Mouse (Mus musculus) ES-Bruce4 (cell line): ENCODE results near the gene Scd4. TPM values are rescaled to one million over a fixed set of nuclear protein-coding genes. Genes with fewer than 3 reads are reported as not detected.

Experiments used
- H3K27ac ChIP-seq: 2 replicates; pipeline ENCODE4 v1.5.1; 2012; ENCODE audit warnings: low read length, inconsistent platforms; ENCODE audit not compliant: insufficient read depth
- H3K27me3 ChIP-seq: 2 replicates; pipeline ENCODE4 v1.6.1; 2012; ENCODE audit warnings: mild to moderate bottlenecking, low read length, inconsistent platforms; ENCODE audit not compliant: control insufficient read depth, poor library complexity, insufficient read depth, severe bottlenecking
- H3K36me3 ChIP-seq: 2 replicates; pipeline ENCODE4 v1.6.1; 2012; ENCODE audit warnings: inconsistent platforms, mild to moderate bottlenecking, low read length, moderate library complexity; ENCODE audit not compliant: control insufficient read depth, poor library complexity, insufficient read depth, severe bottlenecking
- H3K4me1 ChIP-seq: one replicate; pipeline ENCODE4 v1.8.1; 2011; ENCODE audit warnings: low read length; ENCODE audit not compliant: control insufficient read depth, insufficient read depth
- H3K4me3 ChIP-seq: 2 replicates; pipeline ENCODE4 v1.5.1; 2011; ENCODE audit warnings: low read depth, mild to moderate bottlenecking, low read length
- H3K9ac ChIP-seq: 2 replicates; pipeline ENCODE4 v1.6.1; 2012; ENCODE audit warnings: low read depth, mild to moderate bottlenecking, inconsistent platforms; ENCODE audit not compliant: poor library complexity, severe bottlenecking
- H3K9me3 ChIP-seq: replicated peaks from 2 replicates; pipeline ENCODE4 v1.6.1; 2012; ENCODE audit warnings: mild to moderate bottlenecking, low read length, inconsistent platforms; ENCODE audit not compliant: control insufficient read depth, poor library complexity, insufficient read depth, severe bottlenecking
- CTCF ChIP-seq: IDR thresholded peaks from one replicate; pipeline ENCODE4 v1.8.1; 2011; ENCODE audit warnings: low read depth, low read length
- EP300 ChIP-seq: IDR thresholded peaks from 2 replicates; pipeline ENCODE4 v1.6.1; 2011; ENCODE audit warnings: low read depth, low read length; ENCODE audit not compliant: insufficient read depth
- POLR2A ChIP-seq: IDR thresholded peaks from one replicate; pipeline ENCODE4 v1.8.1; 2011; ENCODE audit warnings: low read length; ENCODE audit not compliant: insufficient read depth
- polyA plus RNA-seq: library from polyadenylated mRNA; stranded (reverse); fragments of >200 nt; gene quantifications from 2 replicates; pipeline ENCODE4 v1.2.4, GENCODE M21; 2011; ENCODE audit warnings: low read depth; ENCODE audit not compliant: missing spikeins, insufficient read depth, insufficient read length

Scd4 gene
- 0.19 TPM in 1 of 2 replicates, not detected in the other for polyA plus RNA-seq

GRCm38 (mm10) chr19:44332833-44333623, at the start of gene Scd4:
Scd4 (plus strand) TSS chr19:44333092.
- Histone ChIP-seq H3K27ac (no peak within 1 kb of the TSS), H3K9ac (no peak within 1 kb of the TSS), H3K27me3 (no peaks in the 10 kb centered on the region), H3K4me3 (no peak within 1 kb of the TSS), H3K4me1 (no peaks in the 10 kb centered on the region), H3K9me3 (no peaks in the 10 kb centered on the region), H3K36me3 (no peaks in the 10 kb centered on the region)
- TF ChIP-seq EP300: no peak
- no peak for TF ChIP-seq CTCF
- TF ChIP-seq POLR2A: no peak

- H3K27me3 ChIP-seq: no peaks in the 10 kb centered on the region
- 0 out of 2 replicates have a peak overlapping the region, but pooled peaks have one; percentile 20 for H3K4me3 ChIP-seq
- peaks cover 21% of the 10 kb centered on the region for H3K4me1 ChIP-seq
- TF ChIP-seq CTCF (no peak), EP300 (no peak), POLR2A (no peak)
- peak overlapping the region; percentile 91 for H3K27ac ChIP-seq
- H3K9me3 ChIP-seq: no peaks in the 10 kb centered on the region
- H3K9ac ChIP-seq: peak overlapping the region; percentile 70
- H3K36me3 ChIP-seq: no peaks in the 10 kb centered on the region
Observed at GRCm38 (mm10) chr19:44283157-44284024, 49.5 kb upstream of the Scd4 start.

DNA sequence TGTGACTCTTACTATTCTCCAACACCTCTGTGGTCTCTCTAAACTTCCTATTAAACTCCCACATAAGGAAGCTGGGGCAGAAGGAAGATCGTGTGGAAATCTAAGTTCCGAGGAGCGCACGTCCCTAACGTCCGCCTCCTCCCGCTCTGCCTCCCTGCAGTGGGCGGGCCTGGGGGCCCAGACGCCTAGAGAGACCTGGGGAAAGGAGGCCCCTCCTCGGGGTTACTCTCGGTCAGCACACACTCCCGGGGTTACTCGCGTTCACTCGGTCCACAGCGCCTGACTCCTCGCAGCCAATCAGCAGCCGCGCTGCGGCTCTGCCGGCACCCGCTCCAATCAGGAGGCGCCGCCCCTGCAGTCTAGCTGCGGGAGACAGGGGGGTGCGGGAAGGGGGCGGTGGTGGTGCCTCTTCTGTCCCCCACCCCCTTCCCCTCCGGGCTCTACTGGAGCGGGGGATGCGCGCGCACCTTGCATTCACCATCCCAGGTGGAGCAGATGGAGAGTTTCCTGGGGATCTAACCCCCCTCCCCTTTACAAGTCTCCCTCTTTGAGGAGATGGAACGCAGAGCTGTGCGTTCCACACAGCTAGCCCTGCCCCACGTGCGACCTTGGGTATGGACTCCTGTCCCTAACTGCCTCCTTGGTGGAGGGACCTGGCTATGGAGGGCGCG, 48.7 kb upstream of the Scd4 start:
- H3K27me3 ChIP-seq: no peaks in the 10 kb centered on the region
- H3K9ac ChIP-seq: peak overlapping the region; percentile 70
- peak overlapping the region; percentile 94 for H3K27ac ChIP-seq
- no peaks in the 10 kb centered on the region for H3K36me3 ChIP-seq
- H3K9me3 ChIP-seq: no peaks in the 10 kb centered on the region
- TF ChIP-seq EP300 (peak; percentile 91), CTCF (no peak), POLR2A (peak; percentile 24)
- H3K4me1 ChIP-seq: peaks cover 18% of the 10 kb centered on the region
- peak overlapping the region; percentile 79 for H3K4me3 ChIP-seq

DNA sequence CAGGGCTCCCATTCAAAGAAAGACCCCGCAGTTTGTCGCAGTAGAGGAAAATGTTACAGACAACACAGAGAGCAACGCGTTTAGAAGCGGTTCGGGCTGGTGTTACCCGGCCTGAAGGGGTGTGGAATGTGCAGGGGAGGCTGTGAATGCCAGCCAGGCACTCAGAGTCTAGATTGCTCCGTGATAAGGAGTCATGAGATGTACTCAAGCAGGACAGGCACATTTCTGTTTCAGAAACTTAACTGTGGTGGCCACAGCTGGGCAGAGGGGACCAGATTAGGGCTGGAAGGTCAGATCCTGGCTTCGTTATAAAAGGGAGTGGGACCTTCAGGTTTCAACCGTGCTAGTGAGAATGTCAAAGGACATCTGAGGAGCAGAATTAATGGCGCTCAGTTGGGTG, 48.2 kb upstream of the Scd4 start:
- H3K4me1 ChIP-seq: peaks cover 18% of the 10 kb centered on the region
- TF ChIP-seq POLR2A: peak; percentile 3
- no peak for TF ChIP-seq CTCF
- no peak for TF ChIP-seq EP300
- H3K27ac ChIP-seq: peak overlapping the region; percentile 94
- H3K4me3 ChIP-seq: peak overlapping the region; percentile 79
- H3K36me3 ChIP-seq: no peaks in the 10 kb centered on the region
- H3K9me3 ChIP-seq: no peaks in the 10 kb centered on the region
- H3K27me3 ChIP-seq: no peaks in the 10 kb centered on the region
- H3K9ac ChIP-seq: peak overlapping the region; percentile 62

DNA sequence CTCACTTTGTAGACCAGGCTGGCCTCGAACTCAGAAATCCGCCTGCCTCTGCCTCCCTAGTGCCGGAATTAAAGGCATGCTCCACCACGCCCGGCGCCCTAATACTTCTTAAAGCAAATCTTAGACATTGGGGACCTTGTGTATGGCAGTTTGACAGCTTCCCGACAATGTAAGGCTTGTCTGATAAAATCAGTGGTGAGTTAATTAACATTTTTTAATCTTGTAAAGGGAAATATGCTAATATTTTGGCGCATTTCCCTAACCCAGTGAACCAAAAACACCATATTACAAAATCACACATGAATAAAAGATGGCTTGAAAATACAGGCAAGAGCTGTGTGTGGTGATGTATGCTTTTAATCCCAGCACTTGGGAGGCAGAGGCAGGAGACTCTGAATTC, 47.3 kb upstream of the Scd4 start:
- no peak overlapping the region for H3K27ac ChIP-seq

More for the DNA sequence above, 47.3 kb upstream of the Scd4 start:
- Histone ChIP-seq H3K9ac (no peak overlapping the region), H3K36me3 (no peaks in the 10 kb centered on the region), H3K4me1 (peaks cover 17% of the 10 kb centered on the region), H3K27me3 (no peaks in the 10 kb centered on the region), H3K9me3 (no peaks in the 10 kb centered on the region), H3K4me3 (no peak overlapping the region)
- TF ChIP-seq EP300: no peak
- no peak for TF ChIP-seq POLR2A
- TF ChIP-seq CTCF: no peak
